Mouse (Mus musculus) adipose tissue, adult 10 weeks (tissue): ENCODE data around the gene Pdia4. TPM values are rescaled to one million over a fixed set of nuclear protein-coding genes. Genes with fewer than 3 reads are reported as not detected.

Experiments used
- polyA plus RNA-seq: library from polyadenylated mRNA; stranded (reverse); fragments of 350-450 nt; fragmentation: Illumina TruSeq; extraction: RNeasy Lipid Tissue Mini Kit (QIAGEN cat#74804); gene quantifications from one replicate; pipeline ENCODE4 v1.2.3, GENCODE M21; 2014; ENCODE audit warnings: low read depth, low replicate concordance

Pdia4 gene
- 280 TPM for polyA plus RNA-seq

DNA sequence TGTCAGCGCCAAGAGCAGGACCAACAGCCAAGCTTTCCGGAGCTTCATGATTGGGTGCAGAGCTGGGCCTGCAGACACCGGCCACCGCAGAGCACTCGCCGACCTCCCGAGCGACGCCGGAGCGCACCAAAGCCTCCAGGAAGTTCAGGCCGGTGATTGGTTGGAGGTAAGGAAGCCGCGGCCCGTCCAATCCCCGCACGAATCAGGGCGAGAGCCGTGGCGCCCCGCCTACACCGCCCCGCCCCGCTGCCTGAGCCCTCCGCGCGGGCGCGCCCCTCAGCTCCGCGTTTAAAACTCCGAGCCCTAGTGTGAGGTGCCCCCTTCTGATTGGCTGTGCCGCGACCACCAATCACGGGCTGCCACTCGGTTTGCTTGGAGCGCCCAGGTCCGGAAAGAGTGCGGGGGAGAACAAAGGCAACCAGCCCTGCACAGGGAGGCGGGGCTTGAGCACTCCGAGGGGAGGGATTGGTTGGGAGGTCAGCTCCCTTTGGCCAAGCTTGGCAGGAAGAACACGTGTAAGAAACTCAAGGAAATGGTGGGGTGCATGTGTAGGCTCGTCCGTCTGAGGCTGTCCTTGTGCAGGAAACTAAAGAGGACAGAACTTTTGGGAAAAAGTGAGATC, at the start of gene Pdia4:
TSS of gene Pdia4 (minus strand) at position 174 of the 622 bp plus-strand sequence.

DNA sequence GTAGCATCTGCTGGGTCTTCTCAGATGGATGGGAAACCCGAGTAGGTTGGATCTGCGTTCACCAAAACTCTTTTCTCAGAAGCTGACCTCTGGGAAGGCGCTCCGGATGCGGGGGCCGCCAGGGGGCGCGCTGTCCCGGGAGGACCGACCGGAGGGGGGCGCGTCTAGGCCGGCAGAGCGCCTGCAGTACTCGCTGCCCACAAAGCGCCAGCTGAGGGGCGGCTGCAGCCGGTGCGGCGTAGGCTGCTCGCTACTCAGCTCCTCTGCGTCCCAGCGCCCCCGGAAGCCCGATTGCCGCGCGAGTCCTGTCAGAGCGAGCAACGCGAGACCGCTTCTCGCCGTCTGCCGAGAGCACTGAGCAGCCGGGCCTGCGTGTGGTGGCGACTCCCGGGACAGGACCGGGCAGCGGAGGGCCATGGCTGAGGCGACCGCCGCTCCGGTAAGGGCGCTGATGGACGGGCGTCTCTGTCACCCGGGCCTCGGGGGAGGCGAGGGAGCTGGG, 22.3 kb upstream of the Pdia4 start, which contains the start of gene Zfp398:
TSS of gene Zfp398 (plus strand) at position 180 of the 502 bp plus-strand sequence.

DNA sequence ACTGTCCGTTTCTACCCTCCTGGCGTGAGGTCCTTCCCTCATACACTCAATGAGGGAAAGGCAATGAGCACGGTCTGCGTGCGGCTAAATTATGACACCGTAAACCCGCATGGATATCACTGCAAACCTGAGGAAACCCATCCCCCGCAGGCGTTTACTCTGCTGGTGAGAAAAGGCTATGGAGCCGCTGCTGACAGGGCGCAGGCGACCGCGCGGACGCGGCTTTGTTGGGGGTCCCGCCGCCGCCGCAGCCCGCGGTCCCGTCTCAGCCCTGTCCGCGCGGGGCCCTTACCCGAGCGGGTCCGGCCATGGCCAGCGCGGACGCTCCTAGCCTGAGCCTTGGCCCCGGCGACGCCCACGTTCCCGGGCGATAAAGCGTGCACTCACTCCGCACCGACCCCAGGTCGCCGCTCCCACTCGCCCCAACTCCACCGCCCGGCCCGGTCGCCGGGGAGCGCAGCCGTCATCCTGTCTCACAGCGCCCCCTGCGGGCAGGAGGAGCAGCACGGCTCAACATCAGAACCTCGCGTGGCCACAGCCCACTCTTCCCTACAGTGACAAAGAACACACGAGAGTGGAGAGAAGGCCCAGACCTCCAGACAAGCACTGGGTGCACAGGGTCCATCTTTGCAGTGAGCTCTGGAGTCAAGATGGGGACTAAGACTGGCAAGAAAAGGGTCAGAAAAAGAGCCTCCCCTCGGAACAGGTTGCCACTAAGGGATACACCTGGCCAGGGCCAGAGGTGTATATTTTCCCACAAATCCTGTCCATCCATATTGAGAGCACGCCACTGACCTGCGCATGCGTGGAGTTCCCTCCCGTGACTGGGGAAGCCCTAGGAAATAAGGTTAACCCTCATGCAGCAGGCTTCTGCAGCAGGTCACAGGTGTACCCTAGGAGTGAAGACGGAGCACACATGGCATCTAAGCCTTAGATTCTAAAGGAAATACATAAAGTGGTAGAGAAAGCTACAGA, 17.2 kb upstream of the Pdia4 start, which contains the start of gene Zfp786:
TSS of gene Zfp786 (minus strand) at position 764 of the 975 bp plus-strand sequence.

Other genes with a start within 250 kb of the Pdia4 start
- gene Ezh2, start 218.1 kb downstream of the Pdia4 start, polyA plus RNA-seq, result 10.1 TPM
- 0.77 TPM for gene Zfp786, start 17.4 kb upstream of the Pdia4 start, polyA plus RNA-seq
- gene Zfp398, start 22.2 kb upstream of the Pdia4 start, polyA plus RNA-seq, result 6.2 TPM
- 5.0 TPM for gene Zfp282, start 63.8 kb upstream of the Pdia4 start, polyA plus RNA-seq
- gene Zfp212, start 107.0 kb upstream of the Pdia4 start, polyA plus RNA-seq, result 11.7 TPM
- 11.9 TPM for gene Zfp956, start 140.0 kb upstream of the Pdia4 start, polyA plus RNA-seq
- gene Zfp777, start 235.5 kb upstream of the Pdia4 start, polyA plus RNA-seq, result 19.3 TPM